Mouse (Mus musculus) limb, embryonic 13.5 days (tissue): ENCODE measurements around the gene Ostc. TPM values are rescaled to one million over a fixed set of nuclear protein-coding genes. Genes with fewer than 3 reads are reported as not detected.

Source experiments
- ATAC-seq: fragments of 200-750 bp; cut with Nextera tagmentation; 2 replicates; pipeline ENCODE4 v1.8.0; 2017; ENCODE audit warnings: low read depth, moderate number of reproducible peaks, moderate TSS enrichment; ENCODE audit not compliant: low FRiP score
- H3K27ac ChIP-seq: fragments of 300-500 bp; sonication (generic); 2 replicates; pipeline ENCODE4 v1.5.1; 2015; ENCODE audit warnings: inconsistent platforms, mild to moderate bottlenecking, moderate library complexity
- H3K27me3 ChIP-seq: fragments of 300-500 bp; sonication (generic); 2 replicates; pipeline ENCODE4 v1.6.1; 2015; ENCODE audit warnings: mild to moderate bottlenecking, inconsistent platforms
- H3K36me3 ChIP-seq: fragments of 300-500 bp; sonication (generic); 2 replicates; pipeline ENCODE4 v1.6.1; 2015; ENCODE audit warnings: inconsistent platforms, mild to moderate bottlenecking, moderate library complexity
- H3K4me1 ChIP-seq: fragments of 300-500 bp; sonication (generic); 2 replicates; pipeline ENCODE4 v1.6.1; 2015; ENCODE audit warnings: inconsistent platforms
- H3K4me2 ChIP-seq: fragments of 300-500 bp; sonication (generic); replicated peaks from 2 replicates; pipeline ENCODE4 v1.6.1; 2015; ENCODE audit warnings: inconsistent platforms, mild to moderate bottlenecking, moderate library complexity
- H3K4me3 ChIP-seq: fragments of 300-500 bp; sonication (generic); 2 replicates; pipeline ENCODE4 v1.5.1; 2015; ENCODE audit warnings: moderate library complexity, mild to moderate bottlenecking, inconsistent platforms
- H3K9ac ChIP-seq: fragments of 300-500 bp; sonication (generic); 2 replicates; pipeline ENCODE4 v1.6.1; 2015; ENCODE audit warnings: mild to moderate bottlenecking, inconsistent platforms
- H3K9me3 ChIP-seq: fragments of 300-500 bp; sonication (generic); 2 replicates; pipeline ENCODE4 v1.6.1; 2016; ENCODE audit warnings: inconsistent platforms
- WGBS: fragments of 180-500 bp; shearing (Covaris S2); methylation state at CpG from one replicate; pipeline ENCODE4 v1.1.7; 2015; 5-methylcytosine and 5-hydroxymethylcytosine counted together
- polyA plus RNA-seq: library from polyadenylated mRNA; unstranded; fragments of >200 nt; fragmentation: Nextera tagmentation; extraction: Ambion mirVana; gene quantifications from 2 replicates; pipeline ENCODE4 v1.2.1, GENCODE M21; 2015

Ostc gene
- polyA plus RNA-seq, 1 experiment from 2014 or later: 480 TPM

- H3K27ac ChIP-seq: no peak overlapping the region
- 92% methylated on average over 19 of the region's 19 CpGs for WGBS
Observed at GRCm38 (mm10) chr3:130677671-130678460, 31.4 kb downstream of the Ostc start.

GRCm38 (mm10) chr3:130671291-130671690 lies 38.0 kb downstream of the Ostc start:
- H3K36me3 ChIP-seq: no peaks in the 10 kb centered on the region
- H3K4me2 ChIP-seq: 0 out of 2 replicates have a peak overlapping the region, but pooled peaks have one; percentile 16
- no peak overlapping the region for H3K4me3 ChIP-seq
- H3K27me3 ChIP-seq: no peaks in the 10 kb centered on the region
- H3K9me3 ChIP-seq: no peaks in the 10 kb centered on the region
- peak overlapping the region; percentile 45; the same call in 1 of the 2 replicates for H3K27ac ChIP-seq
- H3K4me1 ChIP-seq: peaks cover 10% of the 10 kb centered on the region; the same call in 1 of the 2 replicates
- H3K9ac ChIP-seq: no peak overlapping the region
- peak; percentile 89 for ATAC-seq
- WGBS: 17% methylated on average over 14 of the region's 14 CpGs

More at GRCm38 (mm10) chr3:130677671-130678460, 31.4 kb downstream of the Ostc start:
- Histone ChIP-seq H3K9ac (no peak overlapping the region), H3K4me3 (no peak overlapping the region), H3K9me3 (no peaks in the 10 kb centered on the region), H3K27me3 (no peaks in the 10 kb centered on the region), H3K36me3 (no peaks in the 10 kb centered on the region), H3K4me1 (peaks cover 13% of the 10 kb centered on the region), H3K4me2 (no peak overlapping the region)
- ATAC-seq: no peak

- no peaks in the 10 kb centered on the region for H3K27me3 ChIP-seq
- H3K4me1 ChIP-seq: no peaks in the 10 kb centered on the region
- no peak overlapping the region for H3K9ac ChIP-seq
- no peak overlapping the region for H3K4me3 ChIP-seq
- no peak overlapping the region for H3K4me2 ChIP-seq
- no peaks in the 10 kb centered on the region for H3K36me3 ChIP-seq
- WGBS: 87% methylated on average over 3 of the region's 3 CpGs
- ATAC-seq: no peak
- no peaks in the 10 kb centered on the region for H3K9me3 ChIP-seq
- no peak overlapping the region for H3K27ac ChIP-seq
Observed at GRCm38 (mm10) chr3:130662496-130662895, 46.7 kb downstream of the Ostc start.

GRCm38 (mm10) chr3:130660619-130661018 lies 48.6 kb downstream of the Ostc start:
- H3K9ac ChIP-seq: no peak overlapping the region
- no peaks in the 10 kb centered on the region for H3K9me3 ChIP-seq
- WGBS: 82% methylated on average over 6 of the region's 6 CpGs
- ATAC-seq: no peak
- H3K27ac ChIP-seq: no peak overlapping the region
- H3K4me1 ChIP-seq: no peaks in the 10 kb centered on the region
- H3K36me3 ChIP-seq: no peaks in the 10 kb centered on the region
- no peak overlapping the region for H3K4me2 ChIP-seq
- no peak overlapping the region for H3K4me3 ChIP-seq
- H3K27me3 ChIP-seq: no peaks in the 10 kb centered on the region

GRCm38 (mm10) chr3:130649569-130649968 lies 59.7 kb downstream of the Ostc start:
- Histone ChIP-seq H3K36me3 (no peaks in the 10 kb centered on the region), H3K4me3 (no peak overlapping the region), H3K27me3 (no peaks in the 10 kb centered on the region), H3K27ac (no peak overlapping the region), H3K9me3 (no peaks in the 10 kb centered on the region), H3K9ac (no peak overlapping the region), H3K4me2 (no peak overlapping the region), H3K4me1 (peaks cover 25% of the 10 kb centered on the region)
- WGBS: 42% methylated on average over 6 of the region's 6 CpGs
- no peak for ATAC-seq

GRCm38 (mm10) chr3:130646110-130646810 lies 63.0 kb downstream of the Ostc start:
- H3K27me3 ChIP-seq: no peaks in the 10 kb centered on the region
- H3K9me3 ChIP-seq: no peaks in the 10 kb centered on the region
- 69% methylated on average over 11 of the region's 11 CpGs for WGBS
- no peak overlapping the region for H3K4me2 ChIP-seq
- no peaks in the 10 kb centered on the region for H3K36me3 ChIP-seq
- peaks cover 25% of the 10 kb centered on the region for H3K4me1 ChIP-seq
- no peak overlapping the region for H3K4me3 ChIP-seq
- H3K9ac ChIP-seq: no peak overlapping the region
- no peak overlapping the region for H3K27ac ChIP-seq
- ATAC-seq: no peak

Other genes with a start within 250 kb of the Ostc start
- 0.29 and 0.43 TPM in 2 replicates for gene Etnppl, start 92.0 kb downstream of the Ostc start, polyA plus RNA-seq
- 877 and 879 TPM in 2 replicates for gene Rpl34, start 21.0 kb upstream of the Ostc start, polyA plus RNA-seq